Mouse (Mus musculus) heart, embryonic 11.5 days (tissue): Measurements from ENCODE around the gene Acat2. TPM values are rescaled to one million over a fixed set of nuclear protein-coding genes. Genes with fewer than 3 reads are reported as not detected.
"Not testable (repeated sequence)": the region's sequence is repeated elsewhere in the genome, so short reads cannot be mapped to it uniquely, and the experiment has no call there.

Experiments used
- ATAC-seq: fragments of 200-750 bp; cut with Nextera tagmentation; replicated peaks from 2 replicates; pipeline ENCODE4 v1.8.0; 2017; ENCODE audit warnings: moderate library complexity; ENCODE audit not compliant: insufficient number of reproducible peaks, low FRiP score, low TSS enrichment
- H3K27ac ChIP-seq: fragments of 300-500 bp; sonication (generic); 2 replicates; pipeline ENCODE4 v1.5.1; 2014; ENCODE audit warnings: mild to moderate bottlenecking, low read depth, low read length
- H3K27me3 ChIP-seq: fragments of 300-500 bp; sonication (generic); 2 replicates; pipeline ENCODE4 v1.6.1; 2014; ENCODE audit warnings: mild to moderate bottlenecking, low read length, mixed read lengths; ENCODE audit not compliant: control insufficient read depth, insufficient read depth
- H3K36me3 ChIP-seq: fragments of 300-500 bp; sonication (generic); 2 replicates; pipeline ENCODE4 v1.6.1; 2014; ENCODE audit warnings: mild to moderate bottlenecking, low read length, moderate library complexity, mixed read lengths; ENCODE audit not compliant: control insufficient read depth, insufficient read depth
- H3K4me1 ChIP-seq: fragments of 300-500 bp; sonication (generic); 2 replicates; pipeline ENCODE4 v1.6.1; 2014; ENCODE audit warnings: low read length; ENCODE audit not compliant: control insufficient read depth, insufficient read depth
- H3K4me2 ChIP-seq: fragments of 300-500 bp; sonication (generic); 2 replicates; pipeline ENCODE4 v1.6.1; 2014; ENCODE audit warnings: mild to moderate bottlenecking, moderate library complexity
- H3K4me3 ChIP-seq: fragments of 300-500 bp; sonication (generic); 2 replicates; pipeline ENCODE4 v1.5.1; 2014; ENCODE audit warnings: low read depth, low read length
- H3K9ac ChIP-seq: fragments of 300-500 bp; sonication (generic); 2 replicates; pipeline ENCODE4 v1.6.1; 2014; ENCODE audit warnings: mild to moderate bottlenecking, low read depth, low read length, moderate library complexity
- H3K9me3 ChIP-seq: fragments of 300-500 bp; sonication (generic); replicated peaks from 2 replicates; pipeline ENCODE4 v1.6.1; 2016; ENCODE audit warnings: low read length; ENCODE audit not compliant: control insufficient read depth
- WGBS: fragments of 180-500 bp; shearing (Covaris S2); extraction: QIAGEN DNeasy Blood & Tissue Kit; methylation state at CpG from one replicate; pipeline ENCODE4 v1.1.7; 2014; ENCODE audit not compliant: insufficient replicate concordance; 5-methylcytosine and 5-hydroxymethylcytosine counted together
- polyA plus RNA-seq: library from polyadenylated mRNA; unstranded; fragments of >200 nt; fragmentation: Nextera tagmentation; extraction: Ambion mirVana; gene quantifications from 2 replicates; pipeline ENCODE4 v1.2.1, GENCODE M21; 2014

Gene Acat2
- polyA plus RNA-seq, 1 experiment from 2014 or later = 38.3 TPM

DNA sequence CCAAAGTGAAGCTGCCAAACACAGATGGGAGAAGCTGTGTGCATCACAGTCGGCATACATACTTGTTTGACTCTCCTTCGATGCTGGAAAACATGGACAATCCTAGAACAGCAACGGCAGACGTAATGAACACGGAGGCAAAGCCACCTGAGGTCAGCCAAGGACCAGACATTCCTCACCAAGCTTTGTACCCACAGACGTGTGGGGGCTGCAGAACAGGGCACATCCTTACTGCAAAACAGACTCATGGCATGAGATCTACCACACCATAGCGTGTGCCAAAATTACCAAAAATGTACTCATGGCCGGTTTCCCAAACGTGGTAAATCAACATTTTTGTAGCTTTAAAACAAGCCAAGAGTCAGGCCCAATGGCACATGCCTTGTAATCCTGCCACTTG lies 54.1 kb downstream of the Acat2 start:
- H3K4me2 ChIP-seq = no peak overlapping the region
- H3K9ac ChIP-seq = no peak overlapping the region
- H3K9me3 ChIP-seq = no peaks in the 10 kb centered on the region
- 84% methylated on average over 9 of the region's 9 CpGs for WGBS
- H3K27ac ChIP-seq = no peak overlapping the region
- no peaks in the 10 kb centered on the region for H3K27me3 ChIP-seq
- no peak overlapping the region for H3K4me3 ChIP-seq
- ATAC-seq = no peak
- H3K36me3 ChIP-seq = peaks cover 14% of the 10 kb centered on the region
- H3K4me1 ChIP-seq = no peaks in the 10 kb centered on the region

- 88% methylated on average over 4 of the region's 4 CpGs for WGBS
- H3K9me3 ChIP-seq = no peaks in the 10 kb centered on the region
- no peak overlapping the region for H3K27ac ChIP-seq
- no peak overlapping the region for H3K4me3 ChIP-seq
- H3K27me3 ChIP-seq = no peaks in the 10 kb centered on the region
- H3K36me3 ChIP-seq = peaks cover 13% of the 10 kb centered on the region
- no peaks in the 10 kb centered on the region for H3K4me1 ChIP-seq
- H3K4me2 ChIP-seq = no peak overlapping the region
- H3K9ac ChIP-seq = no peak overlapping the region
- ATAC-seq = no peak
Measured at GRCm38 (mm10) chr17:12905810-12906209, 54.7 kb downstream of the Acat2 start.

GRCm38 (mm10) chr17:12904349-12904748 lies 56.2 kb downstream of the Acat2 start:
- WGBS = 82% methylated on average over 1 of the region's 1 CpGs
- Histone ChIP-seq H3K4me1 (no peaks in the 10 kb centered on the region), H3K27me3 (no peaks in the 10 kb centered on the region), H3K9me3 (no peaks in the 10 kb centered on the region), H3K36me3 (peaks cover 17% of the 10 kb centered on the region; the same call in 1 of the 2 replicates), H3K4me2 (no peak overlapping the region), H3K27ac (no peak overlapping the region), H3K9ac (no peak overlapping the region), H3K4me3 (no peak overlapping the region)
- ATAC-seq = no peak

GRCm38 (mm10) chr17:12903372-12904333 lies 56.9 kb downstream of the Acat2 start:
- Histone ChIP-seq H3K27me3 (no peaks in the 10 kb centered on the region), H3K36me3 (peaks cover 18% of the 10 kb centered on the region; the same call in 1 of the 2 replicates), H3K9me3 (no peaks in the 10 kb centered on the region), H3K4me3 (no peak overlapping the region), H3K4me1 (no peaks in the 10 kb centered on the region), H3K9ac (no peak overlapping the region), H3K27ac (no peak overlapping the region), H3K4me2 (no peak overlapping the region)
- 69% methylated on average over 11 of the region's 12 CpGs for WGBS
- no peak for ATAC-seq

- no peak for ATAC-seq
- Histone ChIP-seq H3K4me2 (no peak overlapping the region), H3K27ac (no peak overlapping the region), H3K36me3 (peaks cover 18% of the 10 kb centered on the region; the same call in 1 of the 2 replicates), H3K4me1 (no peaks in the 10 kb centered on the region), H3K4me3 (no peak overlapping the region), H3K27me3 (no peaks in the 10 kb centered on the region), H3K9me3 (no peaks in the 10 kb centered on the region), H3K9ac (no peak overlapping the region)
- 97% methylated on average over 6 of the region's 6 CpGs for WGBS
Measured at GRCm38 (mm10) chr17:12902291-12902690, 58.3 kb downstream of the Acat2 start.

GRCm38 (mm10) chr17:12898607-12899006 lies 61.9 kb downstream of the Acat2 start:
- not testable (repeated sequence) for H3K27me3 ChIP-seq, H3K9me3 ChIP-seq, H3K4me2 ChIP-seq, H3K27ac ChIP-seq, H3K9ac ChIP-seq, ATAC-seq, H3K4me1 ChIP-seq, H3K4me3 ChIP-seq
- H3K36me3 ChIP-seq = peaks cover 17% of the 10 kb centered on the region; the same call in 1 of the 2 replicates
- 46% methylated on average over 2 of the region's 2 CpGs for WGBS

DNA sequence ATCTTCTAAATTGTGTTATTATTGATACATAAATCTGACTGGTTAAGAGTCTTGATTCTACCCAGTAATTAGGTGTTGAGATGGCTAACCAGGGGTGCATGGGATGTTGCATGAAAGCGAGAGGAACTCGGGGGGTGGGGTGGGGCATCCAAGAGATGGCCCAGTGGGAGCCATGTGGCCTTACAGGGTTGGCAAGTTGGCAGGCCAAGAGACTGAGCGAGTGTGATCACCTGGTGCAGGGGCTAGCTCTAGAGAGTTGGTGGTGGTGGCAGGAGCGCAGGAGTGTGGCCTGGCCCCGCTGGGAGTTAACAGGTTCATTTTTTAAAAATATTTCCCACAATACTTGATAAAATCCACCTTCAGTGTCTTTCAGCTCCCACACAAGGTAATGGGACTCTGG lies 62.9 kb downstream of the Acat2 start:
- no peak overlapping the region for H3K4me2 ChIP-seq
- no peak overlapping the region for H3K4me3 ChIP-seq
- no peak overlapping the region for H3K9ac ChIP-seq
- H3K4me1 ChIP-seq = no peaks in the 10 kb centered on the region
- no peak for ATAC-seq
- H3K9me3 ChIP-seq = no peaks in the 10 kb centered on the region
- no peaks in the 10 kb centered on the region for H3K27me3 ChIP-seq
- peaks cover 14% of the 10 kb centered on the region; the same call in 1 of the 2 replicates for H3K36me3 ChIP-seq
- 89% methylated on average over 5 of the region's 5 CpGs for WGBS
- no peak overlapping the region for H3K27ac ChIP-seq
